Mouse (Mus musculus): Measurements from ENCODE around the gene Sgf29. TPM values are rescaled to one million over a fixed set of nuclear protein-coding genes. Genes with fewer than 3 reads are reported as not detected.

The Sgf29 gene
- polyA plus RNA-seq (2017; shearing (Covaris generic)): 89.1 TPM

GRCm38 (mm10) chr7:126649231-126650051 lies at the start of gene Sgf29:
Gene Sgf29, plus strand, starts transcription at chr7:126649309.

GRCm38 (mm10) chr7:126630824-126631518 lies 18.1 kb upstream of the Sgf29 start, which contains the start of gene Nupr1:
Gene Nupr1, minus strand, starts transcription at chr7:126630861.

GRCm38 (mm10) chr7:126676207-126676606 lies 27.1 kb downstream of the Sgf29 start, which contains the start of gene Sult1a1:
Gene Sult1a1, minus strand, starts transcription at chr7:126676432.

GRCm38 (mm10) chr7:126695210-126695611 lies 46.1 kb downstream of the Sgf29 start, which contains the start of gene Bola2:
Gene Bola2, plus strand, starts transcription at chr7:126695401.

GRCm38 (mm10) chr7:126695631-126696207 lies 46.6 kb downstream of the Sgf29 start, which contains the start of gene Slx1b:
Gene Slx1b, minus strand, starts transcription at chr7:126695784.

GRCm38 (mm10) chr7:126707442-126708174 lies 58.5 kb downstream of the Sgf29 start, which contains the start of gene Coro1a:
Gene Coro1a, minus strand, starts transcription at chr7:126707787.

Other genes starting within 250 kb of the Sgf29 start
- gene Cd19, start 234.4 kb upstream of the Sgf29 start, polyA plus RNA-seq (2017; shearing (Covaris generic)): not detected
- gene Rabep2, start 220.6 kb upstream of the Sgf29 start, polyA plus RNA-seq (2017; shearing (Covaris generic)): 35.8 TPM
- 0.47 TPM for gene Atp2a1, start 186.2 kb upstream of the Sgf29 start, polyA plus RNA-seq (2017; shearing (Covaris generic))
- 28.4 TPM for gene Sh2b1, start 173.9 kb upstream of the Sgf29 start, polyA plus RNA-seq (2017; shearing (Covaris generic))
- 50.0 TPM for gene Tufm, start 161.9 kb upstream of the Sgf29 start, polyA plus RNA-seq (2017; shearing (Covaris generic))
- gene Atxn2l, start 145.9 kb upstream of the Sgf29 start, polyA plus RNA-seq (2017; shearing (Covaris generic)): 109 TPM
- gene Eif3c, start 82.9 kb upstream of the Sgf29 start, polyA plus RNA-seq (2017; shearing (Covaris generic)): 166 TPM
- 1.1 TPM for gene Apobr, start 64.4 kb upstream of the Sgf29 start, polyA plus RNA-seq (2017; shearing (Covaris generic))
- gene Cln3, start 63.5 kb upstream of the Sgf29 start, polyA plus RNA-seq (2017; shearing (Covaris generic)): 54.1 TPM
- gene Il27, start 54.4 kb upstream of the Sgf29 start, polyA plus RNA-seq (2017; shearing (Covaris generic)): not detected
- not detected for gene Nupr1, start 18.4 kb upstream of the Sgf29 start, polyA plus RNA-seq (2017; shearing (Covaris generic))
- gene Sult1a1, start 27.1 kb downstream of the Sgf29 start, polyA plus RNA-seq (2017; shearing (Covaris generic)): 0.36 TPM
- gene Bola2, start 46.1 kb downstream of the Sgf29 start, polyA plus RNA-seq (2017; shearing (Covaris generic)): 80.9 TPM
- 3.5 TPM for gene Slx1b, start 46.5 kb downstream of the Sgf29 start, polyA plus RNA-seq (2017; shearing (Covaris generic))
- gene Coro1a, start 58.5 kb downstream of the Sgf29 start, polyA plus RNA-seq (2017; shearing (Covaris generic)): 2,123 TPM
- 20.2 TPM for gene Mapk3, start 110.3 kb downstream of the Sgf29 start, polyA plus RNA-seq (2017; shearing (Covaris generic))
- gene Gdpd3, start 117.0 kb downstream of the Sgf29 start, polyA plus RNA-seq (2017; shearing (Covaris generic)): 0.81 TPM
- gene Ypel3, start 127.6 kb downstream of the Sgf29 start, polyA plus RNA-seq (2017; shearing (Covaris generic)): 416 TPM
- 5.2 TPM for gene Tbx6, start 132.2 kb downstream of the Sgf29 start, polyA plus RNA-seq (2017; shearing (Covaris generic))
- gene Ppp4c, start 143.2 kb downstream of the Sgf29 start, polyA plus RNA-seq (2017; shearing (Covaris generic)): 341 TPM
- not detected for gene Fam57b, start 148.4 kb downstream of the Sgf29 start, polyA plus RNA-seq (2017; shearing (Covaris generic))
- not detected for gene 4930451I11Rik, start 182.3 kb downstream of the Sgf29 start, polyA plus RNA-seq (2017; shearing (Covaris generic))
- gene Doc2a, start 198.1 kb downstream of the Sgf29 start, polyA plus RNA-seq (2017; shearing (Covaris generic)): not detected
- gene Hirip3, start 212.7 kb downstream of the Sgf29 start, polyA plus RNA-seq (2017; shearing (Covaris generic)): 10.0 TPM
- gene Ino80e, start 213.1 kb downstream of the Sgf29 start, polyA plus RNA-seq (2017; shearing (Covaris generic)): 49.0 TPM
- gene Taok2, start 235.4 kb downstream of the Sgf29 start, polyA plus RNA-seq (2017; shearing (Covaris generic)): 44.2 TPM